Mouse (Mus musculus): ENCODE measurements around the gene Ptpre.

The Ptpre gene

GRCm38 (mm10) chr7:135723672-135724341, 186.5 kb downstream of the Ptpre start:
- DNase-seq (ENCODE audit: low read depth, low spot score) = no peak

DNA sequence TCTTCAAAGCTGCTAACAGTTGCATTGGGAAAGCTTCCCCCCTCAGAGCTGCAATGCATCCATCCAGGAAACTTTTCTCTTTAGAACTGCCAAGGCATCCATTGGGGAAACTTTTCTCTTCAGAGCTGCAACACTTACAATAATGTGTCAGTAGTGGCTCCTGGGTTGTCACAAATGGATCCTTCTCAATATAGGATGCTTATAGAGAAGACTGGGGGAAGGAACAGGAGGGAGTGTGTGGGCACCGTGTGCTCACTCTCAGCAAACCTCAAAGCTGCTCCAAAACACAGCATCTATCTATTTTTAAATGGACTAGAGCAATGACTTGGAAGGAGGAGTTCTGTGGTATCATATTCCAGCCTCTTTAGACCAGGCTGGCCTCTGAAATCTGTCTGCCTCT, 189.4 kb downstream of the Ptpre start:
- no peak for DNase-seq (ENCODE audit: low read depth, low spot score)

DNA sequence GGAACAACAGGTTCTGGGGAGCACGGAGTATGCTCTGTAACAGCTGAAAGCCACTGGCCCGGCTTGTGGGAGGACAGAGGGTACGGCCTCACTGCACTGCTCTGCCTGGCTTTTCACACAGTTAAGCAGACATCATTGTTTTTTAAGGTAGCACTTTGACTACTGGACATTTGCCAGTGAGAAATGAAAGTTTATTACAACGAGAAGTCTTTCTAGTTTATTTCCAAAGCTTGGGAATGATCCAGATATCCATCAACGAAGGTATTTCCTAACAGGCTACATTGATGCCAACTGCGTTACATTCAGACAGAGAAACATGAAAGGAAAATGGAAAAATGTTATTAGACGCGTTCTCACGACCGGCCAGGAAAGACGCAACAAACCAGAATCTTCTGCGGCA, 190.8 kb downstream of the Ptpre start:
- no peak for DNase-seq (ENCODE audit: low read depth, low spot score)

- DNase-seq (ENCODE audit: low read depth, low spot score) = no peak
Measured at GRCm38 (mm10) chr7:135734379-135734778, 197.1 kb downstream of the Ptpre start.

- DNase-seq (ENCODE audit: low read depth, low spot score) = no peak
Measured at GRCm38 (mm10) chr7:135734911-135735646, 197.8 kb downstream of the Ptpre start.

Measured in R1 (cell line).